Mouse (Mus musculus) brown adipose tissue, adult 24 weeks (tissue): ENCODE data around the gene Ifi211. TPM values are rescaled to one million over a fixed set of nuclear protein-coding genes. Genes with fewer than 3 reads are reported as not detected.
A peak's percentile ranks its signal among the peaks of the same experiment; 100 is the strongest.
"Not testable (repeated sequence)": the region's sequence is repeated elsewhere in the genome, so short reads cannot be mapped to it uniquely, and the experiment has no call there.

ENCODE experiments used
- H3K27ac ChIP-seq: fragments of 200-500 bp; replicated peaks from 2 replicates; pipeline ENCODE4 v1.5.1; 2012; ENCODE audit warnings: low read depth, mild to moderate bottlenecking, low read length
- H3K4me1 ChIP-seq: fragments of 200-500 bp; 2 replicates; pipeline ENCODE4 v1.6.1; 2012; ENCODE audit warnings: low read length, mixed read lengths; ENCODE audit not compliant: control insufficient read depth, insufficient read depth, insufficient read length
- H3K4me3 ChIP-seq: fragments of 200-500 bp; 2 replicates; pipeline ENCODE4 v1.5.1; 2012; ENCODE audit warnings: low read depth, mild to moderate bottlenecking, low read length, moderate library complexity; ENCODE audit not compliant: insufficient read depth
- polyA plus RNA-seq: library from polyadenylated mRNA; stranded (reverse); fragments of >200 nt; gene quantifications from 2 replicates; pipeline ENCODE4 v1.2.4, GENCODE M21; 2012; ENCODE audit not compliant: missing spikeins, insufficient read depth, insufficient read length

Ifi211 gene
- polyA plus RNA-seq, 1 experiment, result 5.4 TPM

- not testable (repeated sequence) for H3K27ac ChIP-seq, H3K4me3 ChIP-seq, H3K4me1 ChIP-seq
Measured at GRCm38 (mm10) chr1:173908390-173908789, 4.5 kb downstream of the Ifi211 start.

- not testable (repeated sequence) for H3K4me3 ChIP-seq, H3K27ac ChIP-seq, H3K4me1 ChIP-seq
Measured at GRCm38 (mm10) chr1:173905885-173906284, 7.0 kb downstream of the Ifi211 start.

- H3K4me1 ChIP-seq, H3K27ac ChIP-seq, H3K4me3 ChIP-seq: not testable (repeated sequence)
Measured at GRCm38 (mm10) chr1:173889741-173890140, 23.1 kb downstream of the Ifi211 start.

DNA sequence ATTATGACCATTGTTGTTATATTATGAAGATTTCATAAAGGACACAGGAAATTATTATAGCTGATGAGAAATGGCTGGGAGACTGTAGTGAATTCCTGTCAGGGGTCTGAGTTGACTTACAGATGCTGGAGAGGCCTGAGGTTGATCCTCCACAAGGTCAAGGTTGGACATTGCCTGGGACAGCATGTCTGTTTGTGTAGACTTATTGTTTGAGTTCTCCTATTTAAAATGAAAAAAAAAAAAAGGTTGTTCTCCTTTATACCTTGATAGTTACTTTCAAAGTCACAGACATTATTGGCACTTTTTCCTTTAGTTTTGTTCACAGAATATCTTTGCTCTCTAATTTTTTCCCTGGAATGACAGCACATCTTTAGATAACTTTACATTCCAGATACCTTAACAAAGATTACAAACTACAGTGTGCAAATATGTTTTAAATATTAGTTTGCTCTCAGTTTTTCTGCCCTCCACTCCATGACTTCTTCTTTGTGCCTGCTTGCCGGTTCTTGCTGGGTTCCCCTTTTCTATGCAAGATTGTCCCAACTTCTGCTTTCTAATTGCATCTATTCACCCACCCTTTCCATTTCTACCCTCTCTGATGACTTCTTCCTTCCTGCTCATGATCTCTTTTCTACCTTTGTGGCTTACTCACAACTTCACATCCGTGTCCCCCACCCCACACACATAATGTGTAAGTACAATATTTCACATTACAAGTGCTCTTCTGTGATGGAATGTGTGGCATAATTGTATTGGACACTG is 25.6 kb downstream of the Ifi211 start:
- H3K4me3 ChIP-seq, H3K4me1 ChIP-seq, H3K27ac ChIP-seq: not testable (repeated sequence)

GRCm38 (mm10) chr1:173880004-173880666 is 32.7 kb downstream of the Ifi211 start:
- Histone ChIP-seq H3K4me3 (peak overlapping the region; percentile 57), H3K27ac (peak overlapping the region; percentile 96)
- not testable (repeated sequence) for H3K4me1 ChIP-seq

DNA sequence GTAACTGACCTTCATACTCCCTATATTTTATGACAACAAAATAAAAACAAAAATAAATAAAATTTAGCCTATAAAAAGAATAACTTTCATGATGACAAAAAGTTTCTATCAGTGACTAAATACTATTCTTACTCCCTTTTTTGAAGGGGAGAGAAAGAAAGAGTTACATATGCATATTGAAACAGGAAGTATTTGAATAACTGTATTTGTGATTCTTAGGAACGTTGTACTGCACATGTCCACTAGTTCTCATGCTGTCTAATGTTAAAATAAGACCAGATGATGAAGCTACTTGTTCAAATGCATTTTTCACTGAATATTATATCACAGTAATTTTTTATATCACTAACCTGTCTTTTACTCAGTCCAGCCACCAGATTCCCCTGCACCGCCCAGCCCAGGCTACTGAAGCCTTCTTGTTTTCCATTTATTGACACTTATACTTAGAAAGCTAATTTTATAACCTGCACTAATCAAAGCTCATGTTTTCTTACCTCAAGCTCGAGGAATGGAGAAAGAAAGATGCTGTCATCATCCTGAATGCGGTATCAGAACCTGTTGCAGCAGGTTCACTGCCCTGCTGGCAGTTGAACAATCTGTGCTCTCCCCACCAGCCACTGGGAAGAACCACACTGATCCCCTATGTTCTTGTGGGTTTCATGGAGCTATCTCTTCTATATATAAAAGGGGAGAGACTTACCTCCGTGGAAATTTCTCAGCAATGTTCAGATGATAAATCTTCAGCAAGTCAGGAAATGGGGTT is 33.4 kb downstream of the Ifi211 start:
- Histone ChIP-seq H3K27ac (peak overlapping the region; percentile 72), H3K4me3 (peak overlapping the region; percentile 57)
- H3K4me1 ChIP-seq, result not testable (repeated sequence)

- H3K4me1 ChIP-seq, result not testable (repeated sequence)
- Histone ChIP-seq H3K27ac (peak overlapping the region; percentile 52), H3K4me3 (peak overlapping the region; percentile 56)
Measured at GRCm38 (mm10) chr1:173878264-173878663, 34.6 kb downstream of the Ifi211 start.

DNA sequence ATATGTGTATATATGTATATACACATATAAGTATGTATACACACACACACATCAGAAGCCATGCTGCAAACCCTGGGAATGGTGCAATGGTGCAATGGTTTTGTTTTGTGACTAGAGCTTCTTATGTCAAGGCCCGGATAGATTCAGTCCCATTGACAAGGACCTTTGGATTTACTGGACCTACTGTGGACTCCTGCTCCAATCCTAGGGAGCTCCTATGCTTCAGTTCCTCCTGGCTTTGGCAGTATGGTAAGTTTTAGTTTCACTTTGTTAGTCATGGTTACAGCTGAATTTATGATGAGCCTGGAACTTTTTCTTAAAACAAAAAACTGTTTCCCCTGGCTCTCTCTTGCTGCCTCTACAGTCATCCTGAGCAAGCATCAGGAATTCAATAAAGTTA is 35.7 kb downstream of the Ifi211 start:
- H3K4me3 ChIP-seq, H3K4me1 ChIP-seq, H3K27ac ChIP-seq: not testable (repeated sequence)

DNA sequence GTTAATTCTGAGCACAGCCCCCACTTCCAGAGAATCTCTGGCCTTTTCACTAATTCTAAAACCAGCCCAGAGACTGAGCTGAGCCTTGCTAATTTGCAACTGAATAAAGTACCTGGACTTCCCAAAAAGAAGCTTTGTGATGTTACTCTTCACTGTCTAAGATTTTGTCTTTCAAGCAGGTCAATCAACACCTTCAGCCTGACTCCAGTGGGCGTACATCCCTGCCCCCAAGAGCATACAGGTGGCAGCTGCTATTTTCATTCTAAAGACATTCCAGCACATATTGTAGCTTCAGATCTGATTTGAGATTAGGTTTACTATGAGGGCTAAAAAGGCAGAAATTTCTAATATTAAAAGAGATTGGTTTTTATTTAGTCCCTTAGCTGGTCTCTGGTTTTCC is 44.3 kb downstream of the Ifi211 start:
- H3K4me3 ChIP-seq, H3K4me1 ChIP-seq, H3K27ac ChIP-seq: not testable (repeated sequence)

- Histone ChIP-seq H3K4me1 (no peaks in the 10 kb centered on the region), H3K4me3 (no peak overlapping the region), H3K27ac (no peak overlapping the region)
Measured at GRCm38 (mm10) chr1:173866504-173866903, 46.3 kb downstream of the Ifi211 start.

DNA sequence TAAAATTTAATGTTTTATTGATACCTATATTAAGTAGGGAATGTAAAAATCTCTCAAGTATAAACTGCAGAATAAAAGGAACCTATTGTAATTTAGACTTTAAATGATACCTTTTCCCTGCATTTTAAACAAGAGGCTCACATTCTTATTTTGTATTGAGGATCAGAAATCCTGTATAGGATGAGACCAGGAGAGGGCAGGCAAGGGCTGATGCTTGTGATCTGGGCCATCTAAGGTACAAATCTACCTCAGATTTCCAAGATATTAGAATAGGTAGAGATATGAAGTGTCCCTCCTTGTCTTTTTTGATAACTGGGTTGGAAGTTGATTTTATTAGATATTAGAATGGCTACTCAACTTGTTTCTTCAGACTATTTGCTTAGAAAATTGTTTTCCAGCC is 59.1 kb downstream of the Ifi211 start:
- not testable (repeated sequence) for H3K4me1 ChIP-seq, H3K4me3 ChIP-seq, H3K27ac ChIP-seq

GRCm38 (mm10) chr1:173852853-173853252 is 60.0 kb downstream of the Ifi211 start:
- not testable (repeated sequence) for H3K27ac ChIP-seq, H3K4me3 ChIP-seq, H3K4me1 ChIP-seq

Other genes starting within 250 kb of the Ifi211 start
- 1.1 TPM in 1 of 2 replicates, not detected in the other for gene Ifi208, start 239.4 kb downstream of the Ifi211 start, polyA plus RNA-seq
- gene Ifi207, start 171.3 kb downstream of the Ifi211 start, polyA plus RNA-seq, result 7.1 and 7.6 TPM in 2 replicates
- gene Ifi204, start 146.1 kb downstream of the Ifi211 start, polyA plus RNA-seq, result 8.9 and 9.4 TPM in 2 replicates
- gene Mndal, start 29.4 kb upstream of the Ifi211 start, polyA plus RNA-seq, result 11.4 and 18.7 TPM in 2 replicates
- 13.0 and 14.2 TPM in 2 replicates for gene Ifi203, start 29.6 kb upstream of the Ifi211 start, polyA plus RNA-seq
- gene Ifi202b, start 69.7 kb upstream of the Ifi211 start, polyA plus RNA-seq, result not detected in 2 replicates
- 13.3 and 17.3 TPM in 2 replicates for gene Ifi205, start 118.8 kb upstream of the Ifi211 start, polyA plus RNA-seq
- not detected in 2 replicates for gene Olfr433, start 127.7 kb upstream of the Ifi211 start, polyA plus RNA-seq
- not detected in 2 replicates for gene Olfr432, start 136.2 kb upstream of the Ifi211 start, polyA plus RNA-seq
- not detected in 2 replicates for gene Olfr430, start 153.6 kb upstream of the Ifi211 start, polyA plus RNA-seq
- gene Olfr429, start 171.3 kb upstream of the Ifi211 start, polyA plus RNA-seq, result not detected in 2 replicates
- gene Olfr427, start 183.8 kb upstream of the Ifi211 start, polyA plus RNA-seq, result not detected in 2 replicates
- not detected in 2 replicates for gene Olfr231, start 208.1 kb upstream of the Ifi211 start, polyA plus RNA-seq
- gene Olfr424, start 218.5 kb upstream of the Ifi211 start, polyA plus RNA-seq, result not detected in 2 replicates
- not detected in 2 replicates for gene Olfr420, start 242.6 kb upstream of the Ifi211 start, polyA plus RNA-seq